Mouse (Mus musculus): ENCODE results near the gene Cd8b1. TPM values are rescaled to one million over a fixed set of nuclear protein-coding genes. Genes with fewer than 3 reads are reported as not detected.
"Not testable (repeated sequence)": the region's sequence is repeated elsewhere in the genome, so short reads cannot be mapped to it uniquely, and the experiment has no call there.

The Cd8b1 gene
- polyA plus RNA-seq, 1 experiment from 2014 or later: not detected

DNA sequence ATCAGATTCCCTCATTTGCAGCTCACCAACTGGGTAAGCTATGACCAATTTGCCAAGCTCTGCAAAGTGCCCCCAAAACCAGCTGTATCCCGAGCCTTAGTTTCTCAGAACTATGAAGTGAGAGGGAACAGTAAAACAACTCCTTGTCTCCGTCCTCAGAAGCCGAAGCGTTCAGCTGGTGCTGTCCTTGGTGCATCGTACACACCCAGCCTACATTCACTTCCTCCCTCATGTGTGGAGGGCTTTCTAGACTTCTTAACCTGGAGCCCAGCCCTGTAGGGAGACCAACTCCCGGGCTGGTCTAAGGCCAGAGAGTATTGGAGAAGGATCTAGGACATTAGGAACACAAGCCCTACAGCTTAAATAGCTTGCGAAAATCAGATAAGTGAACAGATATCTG, 7.9 kb downstream of the Cd8b1 start:
- Histone ChIP-seq H3K4me3 (no peak overlapping the region), H3K9me3 (no peaks in the 10 kb centered on the region), H3K4me1 (no peaks in the 10 kb centered on the region), H3K9ac (replicated peaks) (no peak overlapping the region), H3K27me3 (no peaks in the 10 kb centered on the region), H3K27ac (replicated peaks) (no peak overlapping the region), H3K36me3 (no peaks in the 10 kb centered on the region), H3K4me2 (replicated peaks) (no peak overlapping the region)
- ATAC-seq (replicated peaks): no peak
- WGBS: 90% methylated on average over 7 of the region's 7 CpGs

DNA sequence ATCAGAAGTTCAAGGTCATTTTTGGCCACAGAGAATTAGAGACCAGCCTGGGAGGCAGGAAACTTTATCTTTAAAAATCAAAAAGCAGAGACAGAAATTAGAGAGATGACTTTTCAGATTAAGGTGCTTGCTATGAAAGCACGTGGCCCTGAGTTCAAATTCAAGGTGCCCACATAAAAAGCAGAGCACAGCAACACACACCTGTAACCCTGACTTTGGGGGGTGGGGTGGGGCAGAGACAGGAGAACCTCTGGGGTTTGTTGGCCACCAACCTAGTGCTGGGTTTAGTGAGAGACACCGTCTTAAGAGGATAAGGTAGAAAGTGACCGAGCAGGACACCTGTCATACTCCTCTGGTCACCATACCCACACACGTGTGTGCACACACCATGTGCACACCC, 8.9 kb downstream of the Cd8b1 start:
- not testable (repeated sequence) for H3K4me1 ChIP-seq; H3K27me3 ChIP-seq; H3K27ac ChIP-seq (replicated peaks); ATAC-seq (replicated peaks); H3K4me3 ChIP-seq; H3K9ac ChIP-seq (replicated peaks); H3K9me3 ChIP-seq; H3K36me3 ChIP-seq; H3K4me2 ChIP-seq (replicated peaks)
- 96% methylated on average over 2 of the region's 4 CpGs for WGBS

DNA sequence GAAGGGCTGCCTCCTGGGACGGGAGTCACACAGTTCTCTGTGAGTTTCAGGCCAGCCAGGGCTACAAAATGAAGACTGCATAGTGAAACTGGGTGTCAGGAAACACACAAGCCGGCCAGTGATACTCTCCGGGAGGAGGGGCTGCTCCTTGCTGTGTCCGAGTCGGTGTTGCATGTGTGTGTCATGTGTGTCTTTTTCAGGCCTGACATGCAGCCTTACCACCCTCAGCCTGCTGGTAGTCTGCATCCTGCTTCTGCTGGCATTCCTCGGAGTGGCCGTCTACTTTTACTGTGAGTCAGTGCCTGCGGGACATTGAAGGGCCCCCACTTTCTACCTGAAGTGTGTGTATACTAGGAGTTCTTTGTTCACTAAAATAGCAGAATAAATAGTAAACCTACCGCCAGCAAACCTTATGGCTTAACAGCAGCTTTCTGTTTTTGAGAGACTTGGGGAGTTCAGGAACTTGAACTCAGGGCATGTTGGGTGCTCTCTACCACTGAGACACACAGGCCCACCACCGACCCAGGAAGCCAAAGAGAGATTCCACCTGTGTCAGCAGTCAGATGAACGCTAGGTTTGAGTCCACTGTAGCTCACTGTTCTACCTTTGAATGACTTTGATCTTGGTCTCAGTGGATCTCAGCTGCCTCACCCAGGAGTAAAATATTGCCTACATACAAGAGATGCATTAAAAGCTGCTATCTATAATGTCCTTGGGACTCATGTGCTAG, 9.8 kb downstream of the Cd8b1 start:
- 91% methylated on average over 11 of the region's 11 CpGs for WGBS
- no peaks in the 10 kb centered on the region for H3K27me3 ChIP-seq
- no peaks in the 10 kb centered on the region for H3K9me3 ChIP-seq
- H3K4me2 ChIP-seq (replicated peaks): no peak overlapping the region
- no peak overlapping the region for H3K9ac ChIP-seq (replicated peaks)
- no peaks in the 10 kb centered on the region for H3K4me1 ChIP-seq
- H3K27ac ChIP-seq (replicated peaks): no peak overlapping the region
- no peak for ATAC-seq (replicated peaks)
- no peaks in the 10 kb centered on the region for H3K36me3 ChIP-seq
- no peak overlapping the region for H3K4me3 ChIP-seq

DNA sequence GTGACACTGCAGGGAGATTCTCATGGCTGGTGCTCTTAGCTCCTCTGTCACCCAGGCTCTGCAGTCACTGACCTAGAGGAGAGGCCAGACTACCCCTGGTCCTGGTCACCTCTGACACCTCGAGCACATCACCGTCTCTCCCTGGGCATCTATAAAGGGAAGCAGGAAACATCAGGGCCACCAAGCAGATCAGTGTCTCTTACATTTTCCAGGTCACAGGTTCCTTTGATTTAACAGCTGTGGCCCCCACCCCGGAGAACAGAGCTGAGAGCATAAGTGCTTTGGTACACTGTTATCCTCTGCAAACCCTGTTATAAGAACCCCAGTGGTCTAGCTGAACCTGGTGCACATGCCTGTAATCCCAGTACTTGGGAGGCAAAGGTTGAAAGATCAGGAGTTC, 10.4 kb downstream of the Cd8b1 start:
- Histone ChIP-seq H3K27ac (replicated peaks) (no peak overlapping the region), H3K4me3 (no peak overlapping the region), H3K9ac (replicated peaks) (no peak overlapping the region), H3K4me2 (replicated peaks) (no peak overlapping the region), H3K9me3 (no peaks in the 10 kb centered on the region), H3K36me3 (no peaks in the 10 kb centered on the region), H3K4me1 (no peaks in the 10 kb centered on the region), H3K27me3 (no peaks in the 10 kb centered on the region)
- no peak for ATAC-seq (replicated peaks)
- WGBS: 83% methylated on average over 3 of the region's 3 CpGs

DNA sequence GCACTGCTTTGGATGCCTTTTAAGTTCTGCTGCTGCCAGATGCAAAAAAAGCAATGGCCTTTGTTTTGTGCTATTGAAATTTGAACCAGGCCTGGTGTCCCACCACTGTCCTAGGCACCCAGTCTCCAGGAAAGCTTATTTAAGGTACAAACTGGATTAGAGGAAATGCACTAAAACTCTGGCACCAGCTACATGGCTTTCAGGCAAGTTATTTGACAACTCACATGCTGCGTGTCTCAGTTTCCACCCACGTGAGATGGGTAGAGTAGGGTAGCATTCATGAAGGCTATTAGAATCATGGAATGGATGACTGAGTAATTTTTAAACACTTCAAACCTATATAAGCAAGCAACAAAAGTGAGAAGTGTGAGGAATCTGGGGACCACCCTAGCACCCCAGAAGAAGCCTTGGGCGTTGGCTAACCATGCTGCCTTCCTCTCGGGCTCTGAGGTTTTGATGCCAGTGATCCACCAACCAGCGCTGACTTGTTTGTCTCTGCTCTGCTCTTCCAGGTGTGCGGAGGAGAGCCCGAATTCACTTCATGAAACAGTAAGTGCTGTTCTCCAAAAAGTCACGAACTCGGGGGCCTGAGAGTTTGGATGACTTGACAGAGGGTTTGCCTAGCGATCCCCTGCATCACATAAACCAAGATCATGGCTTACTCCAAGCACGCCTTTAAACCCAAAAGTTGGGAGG, 11.1 kb downstream of the Cd8b1 start:
- Histone ChIP-seq H3K4me3 (no peak overlapping the region), H3K27me3 (no peaks in the 10 kb centered on the region), H3K4me1 (no peaks in the 10 kb centered on the region), H3K9ac (replicated peaks) (no peak overlapping the region), H3K27ac (replicated peaks) (no peak overlapping the region), H3K36me3 (no peaks in the 10 kb centered on the region), H3K4me2 (replicated peaks) (no peak overlapping the region), H3K9me3 (no peaks in the 10 kb centered on the region)
- ATAC-seq (replicated peaks): no peak
- WGBS: 91% methylated on average over 11 of the region's 11 CpGs

DNA sequence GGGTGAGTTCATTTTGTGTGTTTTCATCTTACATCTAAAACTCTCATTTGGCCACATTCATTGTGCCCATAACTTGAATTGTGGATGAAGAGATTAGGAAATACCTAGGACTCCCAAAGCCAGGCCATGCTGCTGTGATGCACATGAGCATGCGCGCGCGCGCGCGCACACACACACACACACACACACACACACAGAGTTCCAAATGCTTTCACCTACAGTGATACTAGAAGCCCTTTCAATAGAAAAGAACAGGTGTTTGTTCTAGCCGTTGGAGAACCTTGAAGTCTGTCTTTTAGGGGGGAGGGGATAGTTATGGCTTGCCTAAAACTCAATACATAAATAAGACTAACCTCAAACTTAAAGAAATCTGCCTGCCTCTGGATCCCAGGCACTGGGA, 15.1 kb downstream of the Cd8b1 start:
- Histone ChIP-seq H3K9me3 (no peaks in the 10 kb centered on the region), H3K9ac (replicated peaks) (no peak overlapping the region), H3K27me3 (no peaks in the 10 kb centered on the region), H3K4me2 (replicated peaks) (no peak overlapping the region), H3K27ac (replicated peaks) (no peak overlapping the region), H3K36me3 (no peaks in the 10 kb centered on the region), H3K4me1 (no peaks in the 10 kb centered on the region), H3K4me3 (no peak overlapping the region)
- ATAC-seq (replicated peaks): no peak
- 95% methylated on average over 8 of the region's 8 CpGs for WGBS

DNA sequence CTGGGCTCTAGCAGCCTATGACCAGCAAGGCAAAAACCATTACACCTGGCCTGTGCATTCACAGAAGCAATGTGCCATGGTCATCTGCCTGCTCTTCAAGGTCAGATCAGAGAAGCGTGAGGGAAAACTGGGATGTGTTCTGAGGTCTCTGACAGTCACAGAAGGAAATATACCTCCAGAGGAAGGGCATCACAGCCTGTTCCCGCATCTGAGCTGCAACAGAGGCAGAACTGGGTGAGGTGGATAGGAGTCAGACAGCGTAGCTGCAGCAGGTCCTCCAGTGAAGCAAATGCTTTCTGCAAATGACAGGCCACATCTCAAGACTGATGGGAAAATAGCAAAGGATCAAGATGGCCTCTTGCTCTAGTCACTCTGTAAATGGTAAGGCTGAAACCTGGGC, 16.4 kb downstream of the Cd8b1 start:
- Histone ChIP-seq H3K4me1 (no peaks in the 10 kb centered on the region), H3K4me2 (replicated peaks) (no peak overlapping the region), H3K27me3 (no peaks in the 10 kb centered on the region), H3K36me3 (no peaks in the 10 kb centered on the region), H3K27ac (replicated peaks) (no peak overlapping the region), H3K9me3 (no peaks in the 10 kb centered on the region), H3K9ac (replicated peaks) (no peak overlapping the region), H3K4me3 (no peak overlapping the region)
- WGBS: 87% methylated on average over 3 of the region's 3 CpGs
- no peak for ATAC-seq (replicated peaks)

DNA sequence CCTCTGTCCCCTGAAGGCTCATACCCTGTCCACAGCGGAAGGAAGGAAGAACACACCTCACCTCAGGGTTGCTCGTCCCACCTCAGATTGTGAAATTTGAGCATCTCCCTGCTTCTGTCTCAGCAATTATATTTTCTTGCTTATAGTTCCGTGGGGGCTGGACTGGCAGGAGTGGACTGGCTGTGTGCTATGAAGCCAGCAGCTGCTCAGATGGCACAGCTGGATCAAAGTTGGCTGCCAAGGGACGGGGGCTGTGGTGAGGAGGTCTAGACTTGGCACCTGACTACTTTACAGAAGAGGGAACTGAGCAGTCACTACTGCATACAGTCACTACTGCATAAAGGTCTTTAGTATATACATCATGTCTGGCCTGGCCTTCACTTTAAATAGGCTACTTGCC, 16.8 kb downstream of the Cd8b1 start:
- 84% methylated on average over 4 of the region's 4 CpGs for WGBS
- Histone ChIP-seq H3K27me3 (no peaks in the 10 kb centered on the region), H3K9ac (replicated peaks) (no peak overlapping the region), H3K4me2 (replicated peaks) (no peak overlapping the region), H3K9me3 (no peaks in the 10 kb centered on the region), H3K4me3 (no peak overlapping the region), H3K4me1 (no peaks in the 10 kb centered on the region), H3K36me3 (no peaks in the 10 kb centered on the region), H3K27ac (replicated peaks) (no peak overlapping the region)
- ATAC-seq (replicated peaks): no peak

DNA sequence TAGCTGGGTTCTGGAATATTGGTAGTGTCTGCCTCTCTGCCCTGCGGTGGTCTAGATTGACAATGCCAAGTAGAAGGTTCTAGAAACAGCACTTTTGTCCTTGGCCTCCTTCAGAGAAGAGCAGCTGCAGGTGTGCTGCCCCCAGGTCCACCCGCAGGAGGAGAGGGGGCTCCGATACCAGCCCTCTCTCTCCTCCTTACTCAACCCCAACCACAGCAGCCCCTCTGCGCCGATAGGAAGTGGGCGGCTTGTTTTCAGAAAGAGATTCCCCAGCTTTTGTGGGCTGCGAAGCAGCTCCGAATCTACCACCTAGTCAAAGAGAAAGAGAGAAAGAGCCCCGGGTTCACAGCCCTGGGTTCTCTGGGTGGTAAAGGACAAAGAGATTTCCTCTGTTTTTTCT, 18.6 kb downstream of the Cd8b1 start:
- ATAC-seq (replicated peaks): no peak
- H3K4me3 ChIP-seq: no peak overlapping the region
- no peaks in the 10 kb centered on the region for H3K9me3 ChIP-seq
- WGBS: 90% methylated on average over 9 of the region's 9 CpGs
- no peaks in the 10 kb centered on the region for H3K4me1 ChIP-seq
- no peak overlapping the region for H3K27ac ChIP-seq (replicated peaks)
- no peaks in the 10 kb centered on the region for H3K36me3 ChIP-seq
- no peak overlapping the region for H3K4me2 ChIP-seq (replicated peaks)
- no peak overlapping the region for H3K9ac ChIP-seq (replicated peaks)
- no peaks in the 10 kb centered on the region for H3K27me3 ChIP-seq

DNA sequence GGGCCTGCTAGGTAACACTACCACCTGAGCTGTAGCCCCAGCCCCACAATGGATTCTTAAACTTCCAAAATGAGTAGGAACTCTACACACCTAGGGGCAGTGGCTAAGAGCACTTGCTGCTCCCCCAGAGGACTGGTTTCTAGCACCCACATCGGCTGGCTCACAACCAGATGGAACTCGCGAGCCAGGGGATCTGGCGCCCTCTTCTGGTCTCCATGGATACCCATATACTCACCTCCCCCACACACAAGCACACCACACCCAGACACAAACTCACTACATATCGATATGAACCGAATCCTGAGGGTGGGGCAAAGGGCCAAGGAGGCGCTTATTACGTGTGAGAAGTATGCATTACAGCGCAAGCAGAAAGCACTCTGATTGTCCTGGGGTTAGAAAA, 25.4 kb downstream of the Cd8b1 start:
- H3K4me2 ChIP-seq (replicated peaks): no peak overlapping the region
- no peak overlapping the region for H3K27ac ChIP-seq (replicated peaks)
- no peaks in the 10 kb centered on the region for H3K4me1 ChIP-seq
- no peaks in the 10 kb centered on the region for H3K27me3 ChIP-seq
- no peak overlapping the region for H3K9ac ChIP-seq (replicated peaks)
- H3K4me3 ChIP-seq: no peak overlapping the region
- no peaks in the 10 kb centered on the region for H3K9me3 ChIP-seq
- no peaks in the 10 kb centered on the region for H3K36me3 ChIP-seq
- 95% methylated on average over 9 of the region's 9 CpGs for WGBS
- no peak for ATAC-seq (replicated peaks)

DNA sequence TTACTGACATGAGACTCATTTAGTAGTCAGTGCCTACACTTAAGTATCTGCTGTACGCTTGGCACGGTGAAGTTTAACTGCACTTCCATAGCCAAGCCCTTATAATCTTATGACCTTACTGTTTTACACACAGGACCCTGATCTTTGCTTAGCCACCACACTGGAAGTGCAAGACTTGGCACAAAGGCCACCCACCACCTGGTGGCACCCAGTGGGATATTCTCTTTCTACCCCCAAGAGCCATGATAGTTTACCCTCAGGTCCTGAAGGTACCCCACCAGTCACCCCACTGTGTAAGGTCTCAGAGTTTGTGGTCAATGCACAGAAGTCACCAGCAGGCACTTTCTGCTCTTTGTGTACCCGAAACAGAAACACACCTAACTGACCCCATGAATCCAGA, 28.6 kb downstream of the Cd8b1 start:
- H3K27ac ChIP-seq (replicated peaks): no peak overlapping the region
- H3K36me3 ChIP-seq: no peaks in the 10 kb centered on the region
- no peak overlapping the region for H3K9ac ChIP-seq (replicated peaks)
- no peaks in the 10 kb centered on the region for H3K4me1 ChIP-seq
- no peaks in the 10 kb centered on the region for H3K27me3 ChIP-seq
- H3K4me2 ChIP-seq (replicated peaks): no peak overlapping the region
- WGBS: 88% methylated on average over 3 of the region's 3 CpGs
- ATAC-seq (replicated peaks): no peak
- H3K9me3 ChIP-seq: no peaks in the 10 kb centered on the region
- H3K4me3 ChIP-seq: no peak overlapping the region

DNA sequence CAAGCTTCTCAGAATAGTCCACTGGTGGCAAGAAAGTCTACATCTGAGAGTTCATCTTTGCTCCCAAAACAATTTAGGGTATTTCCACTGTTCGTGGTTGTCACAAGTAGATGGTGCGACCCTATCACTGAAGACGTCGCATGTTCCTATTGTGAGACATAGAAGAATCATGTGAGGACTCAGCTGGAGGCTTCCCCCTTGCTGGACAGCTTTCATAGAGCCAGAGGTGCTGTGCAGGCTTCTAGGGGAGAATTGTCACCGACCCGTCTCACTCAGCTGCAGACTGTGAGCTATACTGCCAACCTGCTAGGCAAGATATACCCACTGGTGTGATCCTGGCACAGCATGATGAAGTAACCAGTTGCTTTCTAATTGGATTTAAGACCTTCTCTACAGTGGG, 29.6 kb downstream of the Cd8b1 start:
- Histone ChIP-seq H3K9me3 (no peaks in the 10 kb centered on the region), H3K4me1 (no peaks in the 10 kb centered on the region), H3K4me3 (no peak overlapping the region), H3K9ac (replicated peaks) (no peak overlapping the region), H3K36me3 (no peaks in the 10 kb centered on the region), H3K27me3 (no peaks in the 10 kb centered on the region), H3K27ac (replicated peaks) (no peak overlapping the region), H3K4me2 (replicated peaks) (no peak overlapping the region)
- WGBS: 93% methylated on average over 6 of the region's 6 CpGs
- ATAC-seq (replicated peaks): no peak

Measured in forebrain, embryonic 15.5 days (tissue).